ENCODE assay signal across 19 mouse cellular contexts in the genomic region with DNA sequence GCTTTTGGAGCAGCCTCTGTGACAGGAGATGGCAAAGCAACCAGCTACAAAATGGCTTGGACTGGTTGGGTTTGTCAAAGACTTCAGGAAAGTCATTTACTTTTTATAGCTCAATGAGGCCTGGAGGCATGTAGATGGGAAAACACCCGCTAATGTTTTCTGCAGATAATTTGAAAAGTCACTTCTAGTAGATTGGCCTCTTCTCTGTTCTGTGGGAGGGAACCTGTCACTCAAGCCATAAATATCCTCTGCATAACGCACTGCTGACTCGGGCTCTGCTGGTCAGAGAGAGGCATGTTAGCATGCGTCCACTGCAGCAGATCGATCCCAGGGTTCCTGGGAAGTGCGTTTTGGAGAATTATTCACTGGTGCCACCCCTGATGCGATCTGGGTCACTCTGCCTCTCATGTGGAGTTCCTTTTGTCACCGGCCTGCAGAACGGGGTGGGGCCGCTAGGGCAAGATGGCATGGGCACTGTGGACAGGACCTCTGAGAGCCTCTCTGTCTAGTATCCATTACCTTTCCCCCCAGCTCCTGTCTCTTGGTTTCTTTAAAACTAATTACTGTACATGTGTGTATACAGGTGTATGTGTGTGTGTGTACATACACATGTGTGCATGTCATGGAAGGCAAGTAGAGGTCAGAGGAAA.
A peak's percentile ranks its signal among the peaks of the same experiment; 100 is the strongest.
DNase-seq lines count a peak whose midpoint lies in the region; ATAC-seq and TF ChIP-seq lines count a peak whose summit lies in the region.
"Had no signal": no experiment of that assay in that cellular context is flagged by ENCODE, and none has a peak within 500 bp of the region (broad histone marks: within the 10 kb centered on the region; RNA-seq: fewer than 3 reads in every experiment).

No protein-coding gene starts in this region.

- ATAC-seq in heart, embryonic 16.5 days (replicated peaks; ENCODE audit: extremely low read depth, insufficient read depth, low FRiP score) = peak; percentile 47; the same call in 1 of the 2 replicates
- 0 out of 2 replicates have a peak, but pooled peaks have one; percentile 19 for ATAC-seq in G1E (ENCODE audit: extremely low read depth, insufficient number of reproducible peaks, low FRiP score, poor library complexity, severe bottlenecking)
- ATAC-seq in erythroblast, adult 5-6 weeks (replicated peaks; ENCODE audit: low FRiP score, poor library complexity, severe bottlenecking) = peak; percentile 70
- ATAC-seq in liver, embryonic 15.5 days (ENCODE audit: insufficient read depth) = peak; percentile 65
- ATAC-seq: activated CD4-positive, CD25-positive, alpha-beta regulatory T cell, adult 4 months had no signal

- DNase-seq in heart, postnatal 4 days = no peak
- no peak for DNase-seq in G1E (ENCODE audit: low spot score)
- no peak for DNase-seq in gastrocnemius, adult 18-20 months (ENCODE audit: low spot score)
- DNase-seq in embryonic facial prominence, embryonic 10.5 days (ENCODE audit: low spot score) = no peak
- DNase-seq: cerebellum, adult 11 months; cerebellum, postnatal 10 days; gastrocnemius, postnatal 10 days; lung, adult 18-20 months; midbrain, embryonic 14.5 days; thymus, postnatal 25 days had no signal

- no peaks in the 10 kb centered on the region for H3K9me3 ChIP-seq in heart, embryonic 16.5 days (replicated peaks; ENCODE audit: control insufficient read depth, low read length)
- no peaks in the 10 kb centered on the region for H3K9me3 ChIP-seq in G1E (replicated peaks)
- H3K9me3 ChIP-seq in liver, embryonic 15.5 days (replicated peaks) = no peaks in the 10 kb centered on the region
- H3K9me3 ChIP-seq in embryonic facial prominence, embryonic 10.5 days = no peaks in the 10 kb centered on the region
- H3K9me3 ChIP-seq: forebrain, embryonic 10.5 days; limb, embryonic 10.5 days; neural tube, embryonic 13.5 days had no signal

- peaks cover 18% of the 10 kb centered on the region for H3K4me1 ChIP-seq in heart, embryonic 16.5 days (ENCODE audit: control insufficient read depth, insufficient read depth, low read length)
- H3K4me1 ChIP-seq in G1E (ENCODE audit: insufficient read depth, low read depth, low read length) = peaks cover 38% of the 10 kb centered on the region
- H3K4me1 ChIP-seq in liver, embryonic 15.5 days (replicated peaks) = peaks cover 36% of the 10 kb centered on the region
- 0 out of 2 replicates have a peak, but pooled peaks cover 3% of the 10 kb centered on the region for H3K4me1 ChIP-seq in embryonic facial prominence, embryonic 10.5 days

- no peak for TF ChIP-seq CTCF in G1E (IDR thresholded peaks at IDR 0.05; ENCODE audit: low read depth, low read length)

- no peak overlapping the region for H3K4me2 ChIP-seq in heart, embryonic 16.5 days (ENCODE audit: low read depth, low read length)
- peak overlapping the region; percentile 41 for H3K4me2 ChIP-seq in liver, embryonic 15.5 days
- H3K4me2 ChIP-seq: hindbrain, embryonic 14.5 days; neural tube, embryonic 13.5 days had no signal

- H3K36me3 ChIP-seq in heart, embryonic 16.5 days (ENCODE audit: control insufficient read depth, insufficient read depth) = no peaks in the 10 kb centered on the region
- H3K36me3 ChIP-seq in G1E (replicated peaks) = no peaks in the 10 kb centered on the region
- no peaks in the 10 kb centered on the region for H3K36me3 ChIP-seq in liver, embryonic 15.5 days (replicated peaks)
- H3K36me3 ChIP-seq in embryonic facial prominence, embryonic 10.5 days (replicated peaks) = no peaks in the 10 kb centered on the region
- H3K36me3 ChIP-seq: forebrain, embryonic 10.5 days; limb, embryonic 10.5 days; neural tube, embryonic 13.5 days had no signal

- H3K4me3 ChIP-seq in heart, embryonic 16.5 days (ENCODE audit: low read length) = no peak overlapping the region
- no peak overlapping the region for H3K4me3 ChIP-seq in G1E (ENCODE audit: low read depth, low read length)
- H3K4me3 ChIP-seq in liver, embryonic 15.5 days (replicated peaks) = no peak overlapping the region
- no peak overlapping the region for H3K4me3 ChIP-seq in embryonic facial prominence, embryonic 10.5 days
- H3K4me3 ChIP-seq: forebrain, embryonic 10.5 days; limb, embryonic 10.5 days; neural tube, embryonic 13.5 days had no signal

- 44% methylated on average over 10 of the region's 10 CpGs for WGBS in heart, embryonic 16.5 days
- WGBS in liver, embryonic 15.5 days (ENCODE audit: insufficient replicate concordance) = 40% methylated on average over 10 of the region's 10 CpGs
- 86% methylated on average over 10 of the region's 10 CpGs for WGBS in embryonic facial prominence, embryonic 10.5 days

- H3K27ac ChIP-seq in heart, embryonic 16.5 days (ENCODE audit: low read length) = peak overlapping the region; percentile 69
- H3K27ac ChIP-seq in liver, embryonic 15.5 days (replicated peaks) = peak overlapping the region; percentile 29
- no peak overlapping the region for H3K27ac ChIP-seq in embryonic facial prominence, embryonic 10.5 days (replicated peaks)
- H3K27ac ChIP-seq: forebrain, embryonic 10.5 days; hindbrain, embryonic 14.5 days; limb, embryonic 10.5 days; macrophage; neural tube, embryonic 13.5 days had no signal

- H3K27me3 ChIP-seq in heart, embryonic 16.5 days (ENCODE audit: control insufficient read depth, insufficient read depth, low read length) = no peaks in the 10 kb centered on the region
- peaks cover 53% of the 10 kb centered on the region for H3K27me3 ChIP-seq in G1E (ENCODE audit: insufficient read depth, low read length)
- 0 out of 2 replicates have a peak, but pooled peaks cover 3% of the 10 kb centered on the region for H3K27me3 ChIP-seq in liver, embryonic 15.5 days
- no peaks in the 10 kb centered on the region for H3K27me3 ChIP-seq in embryonic facial prominence, embryonic 10.5 days (replicated peaks; ENCODE audit: low read depth, poor library complexity, severe bottlenecking)
- H3K27me3 ChIP-seq: neural tube, embryonic 13.5 days had no signal

- no peak overlapping the region; the same call in 1 of the 2 replicates for H3K9ac ChIP-seq in heart, embryonic 16.5 days (ENCODE audit: low read length)
- no peak overlapping the region for H3K9ac ChIP-seq in liver, embryonic 15.5 days
- H3K9ac ChIP-seq: hindbrain, embryonic 14.5 days; neural tube, embryonic 13.5 days had no signal

Comparison
In these comparisons a context has a peak if more than half of its experiments do, and no peak if none do; other contexts are left out.
1. ATAC-seq: peak in every context shown above with its lines; median percentile 70 in erythroblast, adult 5-6 weeks; 65 in liver, embryonic 15.5 days; 47 in heart, embryonic 16.5 days; 19 in G1E.